Mouse (Mus musculus): Measurements from ENCODE around the gene Filip1. TPM values are rescaled to one million over a fixed set of nuclear protein-coding genes. Genes with fewer than 3 reads are reported as not detected.

Gene Filip1
- total and polyA plus RNA-seq, 2 experiments from 2014 or later = 2.5 to 2.6 TPM

- ATAC-seq = no peak
- Histone ChIP-seq H3K27me3 (ENCODE audit: insufficient read depth, low read length) (no peaks in the 10 kb centered on the region), H3K36me3 (ENCODE audit: insufficient read depth, low read length) (no peaks in the 10 kb centered on the region), H3K4me3 (ENCODE audit: low read length) (no peak overlapping the region), H3K27ac (no peak overlapping the region), H3K4me1 (ENCODE audit: insufficient read depth, low read length) (no peaks in the 10 kb centered on the region), H3K9me3 (ENCODE audit: low read length) (no peaks in the 10 kb centered on the region), H3K9ac (replicated peaks; ENCODE audit: low read length) (no peak overlapping the region), H3K4me2 (ENCODE audit: low read depth, low read length) (no peak overlapping the region)
- DNase-seq (ENCODE audit: low spot score) = no peak
- no peak for TF ChIP-seq CTCF (IDR thresholded peaks at IDR 0.05; ENCODE audit: low read depth)
- 23% methylated on average over 7 of the region's 7 CpGs for WGBS
Measured at GRCm38 (mm10) chr9:79825526-79825925, 187.1 kb downstream of the Filip1 start.

- ATAC-seq = no peak; the same call in 1 of the 2 replicates
- 22% methylated on average over 2 of the region's 2 CpGs for WGBS
Measured at GRCm38 (mm10) chr9:79823856-79824255, 188.8 kb downstream of the Filip1 start.

DNA sequence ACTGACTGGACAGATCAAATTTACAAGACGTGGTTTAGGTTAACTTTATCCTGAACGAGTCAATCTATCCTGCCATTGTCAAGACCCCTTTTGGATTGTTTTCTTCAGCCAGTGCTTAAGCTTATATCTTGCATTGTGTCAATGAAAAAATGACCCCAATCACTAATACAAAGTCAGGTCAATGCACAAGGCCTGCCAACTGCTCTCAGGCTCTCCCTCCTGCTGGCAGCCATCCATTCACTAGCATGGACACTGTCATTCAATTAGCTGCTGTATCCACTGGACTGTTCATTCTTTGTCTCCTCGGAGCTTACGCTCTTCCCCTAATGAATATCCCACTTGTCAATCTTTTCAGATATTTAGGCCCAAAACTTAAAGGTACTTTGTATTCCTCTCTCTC is 189.2 kb downstream of the Filip1 start:
- ATAC-seq (peak; percentile 74; the same call in 1 of the 2 replicates), DNase-seq (ENCODE audit: low spot score) (peak; percentile 51)
- no peaks in the 10 kb centered on the region for H3K4me1 ChIP-seq (ENCODE audit: insufficient read depth, low read length)
- no peak overlapping the region for H3K9ac ChIP-seq (replicated peaks; ENCODE audit: low read length)
- H3K4me3 ChIP-seq (ENCODE audit: low read length) = no peak overlapping the region
- H3K27me3 ChIP-seq (ENCODE audit: insufficient read depth, low read length) = no peaks in the 10 kb centered on the region
- H3K36me3 ChIP-seq (ENCODE audit: insufficient read depth, low read length) = no peaks in the 10 kb centered on the region
- no peak overlapping the region for H3K27ac ChIP-seq
- no peak for TF ChIP-seq CTCF (IDR thresholded peaks at IDR 0.05; ENCODE audit: low read depth)
- WGBS = 18% methylated on average over 4 of the region's 4 CpGs
- H3K9me3 ChIP-seq (ENCODE audit: low read length) = no peaks in the 10 kb centered on the region
- no peak overlapping the region for H3K4me2 ChIP-seq (ENCODE audit: low read depth, low read length)

More at GRCm38 (mm10) chr9:79823856-79824255, 188.8 kb downstream of the Filip1 start:
- TF ChIP-seq CTCF (IDR thresholded peaks at IDR 0.05; ENCODE audit: low read depth) = no peak
- H3K9ac ChIP-seq (replicated peaks; ENCODE audit: low read length) = no peak overlapping the region
- no peaks in the 10 kb centered on the region for H3K27me3 ChIP-seq (ENCODE audit: insufficient read depth, low read length)
- H3K36me3 ChIP-seq (ENCODE audit: insufficient read depth, low read length) = no peaks in the 10 kb centered on the region
- DNase-seq (ENCODE audit: low spot score) = no peak
- H3K4me3 ChIP-seq (ENCODE audit: low read length) = no peak overlapping the region
- H3K4me1 ChIP-seq (ENCODE audit: insufficient read depth, low read length) = no peaks in the 10 kb centered on the region
- no peak overlapping the region for H3K27ac ChIP-seq
- H3K4me2 ChIP-seq (ENCODE audit: low read depth, low read length) = no peak overlapping the region
- H3K9me3 ChIP-seq (ENCODE audit: low read length) = no peaks in the 10 kb centered on the region

DNA sequence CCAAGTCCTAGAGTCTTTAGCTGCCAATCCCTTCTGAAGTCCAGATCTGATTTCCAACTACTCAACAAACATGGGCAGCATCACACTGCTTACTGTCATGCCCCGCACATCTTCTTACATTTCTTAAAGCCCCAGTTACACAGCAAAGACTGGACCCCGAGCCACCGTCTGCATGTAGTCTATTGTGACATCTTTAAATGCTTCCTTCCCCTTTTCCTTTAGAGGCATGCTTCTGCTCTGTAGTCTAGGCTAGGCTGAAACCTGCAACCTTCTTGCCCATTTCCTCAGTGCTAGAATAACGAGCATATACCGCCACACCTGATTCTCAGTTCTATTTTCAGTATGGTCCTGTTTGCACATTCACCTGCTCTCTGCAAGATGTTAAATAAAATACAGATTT is 196.2 kb downstream of the Filip1 start:
- Histone ChIP-seq H3K36me3 (ENCODE audit: insufficient read depth, low read length) (no peaks in the 10 kb centered on the region), H3K4me3 (ENCODE audit: low read length) (no peak overlapping the region), H3K27ac (no peak overlapping the region), H3K9ac (replicated peaks; ENCODE audit: low read length) (no peak overlapping the region), H3K4me1 (ENCODE audit: insufficient read depth, low read length) (no peaks in the 10 kb centered on the region), H3K4me2 (ENCODE audit: low read depth, low read length) (no peak overlapping the region), H3K27me3 (ENCODE audit: insufficient read depth, low read length) (no peaks in the 10 kb centered on the region), H3K9me3 (ENCODE audit: low read length) (no peaks in the 10 kb centered on the region)
- TF ChIP-seq CTCF (IDR thresholded peaks at IDR 0.05; ENCODE audit: low read depth) = no peak
- ATAC-seq (no peak), DNase-seq (ENCODE audit: low spot score) (no peak)
- WGBS = 94% methylated on average over 5 of the region's 5 CpGs

DNA sequence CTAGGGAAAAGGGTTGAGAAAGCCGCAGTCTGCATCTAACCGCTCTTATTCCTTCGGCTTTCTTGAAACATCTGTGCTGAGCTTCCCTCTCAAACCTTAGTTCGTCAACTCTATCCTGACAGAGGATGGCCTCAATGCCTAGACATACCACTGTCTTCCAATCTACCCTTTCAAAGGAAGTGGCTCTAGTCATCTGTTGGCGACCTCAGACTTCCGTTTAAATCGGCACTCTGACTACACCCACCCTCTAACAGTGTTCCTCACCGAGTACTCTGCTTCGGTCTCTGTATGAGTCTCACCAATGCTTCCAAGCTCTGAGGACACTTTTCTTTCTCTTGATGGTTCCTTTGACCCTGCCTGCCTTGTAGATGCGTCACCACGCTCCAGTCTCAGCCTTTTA is 196.6 kb downstream of the Filip1 start:
- Histone ChIP-seq H3K9me3 (ENCODE audit: low read length) (no peaks in the 10 kb centered on the region), H3K9ac (replicated peaks; ENCODE audit: low read length) (no peak overlapping the region), H3K27ac (no peak overlapping the region), H3K4me1 (ENCODE audit: insufficient read depth, low read length) (no peaks in the 10 kb centered on the region), H3K27me3 (ENCODE audit: insufficient read depth, low read length) (no peaks in the 10 kb centered on the region), H3K4me3 (ENCODE audit: low read length) (no peak overlapping the region), H3K36me3 (ENCODE audit: insufficient read depth, low read length) (no peaks in the 10 kb centered on the region), H3K4me2 (ENCODE audit: low read depth, low read length) (no peak overlapping the region)
- WGBS = 93% methylated on average over 11 of the region's 11 CpGs
- no peak for DNase-seq (ENCODE audit: low spot score)
- ATAC-seq = no peak
- TF ChIP-seq CTCF (IDR thresholded peaks at IDR 0.05; ENCODE audit: low read depth) = no peak

- Histone ChIP-seq H3K9ac (replicated peaks; ENCODE audit: low read length) (no peak overlapping the region), H3K36me3 (ENCODE audit: insufficient read depth, low read length) (no peaks in the 10 kb centered on the region), H3K4me2 (ENCODE audit: low read depth, low read length) (no peak overlapping the region), H3K27me3 (ENCODE audit: insufficient read depth, low read length) (no peaks in the 10 kb centered on the region), H3K4me1 (ENCODE audit: insufficient read depth, low read length) (no peaks in the 10 kb centered on the region), H3K27ac (no peak overlapping the region), H3K9me3 (ENCODE audit: low read length) (no peaks in the 10 kb centered on the region), H3K4me3 (ENCODE audit: low read length) (no peak overlapping the region)
- DNase-seq (ENCODE audit: low spot score) (no peak), ATAC-seq (no peak)
- WGBS = 82% methylated on average over 4 of the region's 4 CpGs
- TF ChIP-seq CTCF (IDR thresholded peaks at IDR 0.05; ENCODE audit: low read depth) = no peak
Measured at GRCm38 (mm10) chr9:79814592-79814991, 198.1 kb downstream of the Filip1 start.

- no peaks in the 10 kb centered on the region for H3K4me1 ChIP-seq (ENCODE audit: insufficient read depth, low read length)
- 77% methylated on average over 11 of the region's 11 CpGs for WGBS
- H3K27ac ChIP-seq = no peak overlapping the region
- no peaks in the 10 kb centered on the region for H3K36me3 ChIP-seq (ENCODE audit: insufficient read depth, low read length)
- DNase-seq (ENCODE audit: low spot score) (no peak), ATAC-seq (no peak)
- TF ChIP-seq CTCF (IDR thresholded peaks at IDR 0.05; ENCODE audit: low read depth) = no peak
- H3K9ac ChIP-seq (replicated peaks; ENCODE audit: low read length) = no peak overlapping the region
- H3K4me2 ChIP-seq (ENCODE audit: low read depth, low read length) = no peak overlapping the region
- no peaks in the 10 kb centered on the region for H3K9me3 ChIP-seq (ENCODE audit: low read length)
- no peaks in the 10 kb centered on the region for H3K27me3 ChIP-seq (ENCODE audit: insufficient read depth, low read length)
- H3K4me3 ChIP-seq (ENCODE audit: low read length) = no peak overlapping the region
Measured at GRCm38 (mm10) chr9:79810969-79811902, 201.4 kb downstream of the Filip1 start.
